ENCODE assay signal across 23 mouse cellular contexts in genomic region chr10:3448699-3449098, GRCm38 (mm10).
A peak's percentile ranks its signal among the peaks of the same experiment; 100 is the strongest.
DNase-seq lines count a peak whose midpoint lies in the region; ATAC-seq and TF ChIP-seq lines count a peak whose summit lies in the region.
"Had no signal": no experiment of that assay in that cellular context is flagged by ENCODE, and none has a peak within 500 bp of the region (broad histone marks: within the 10 kb centered on the region; RNA-seq: fewer than 3 reads in every experiment).

No protein-coding gene starts in this region.

- no peak for DNase-seq in lung, adult 2 months
- peak; percentile 76 for DNase-seq in lung, postnatal 0 days (ENCODE audit: low spot score)
- no peak for DNase-seq in lung, adult 18-20 months
- DNase-seq in lung, postnatal 25 days (ENCODE audit: low spot score) = peak; percentile 17
- no peak for DNase-seq in thymus, postnatal 10 days (ENCODE audit: low spot score in 2 of 2)
- DNase-seq in liver, postnatal 0 days = no peak
- DNase-seq: adrenal gland, adult 2 months; adrenal gland, postnatal 10 days; adrenal gland, postnatal 25 days; cerebellum, adult 11 months; cerebellum, adult 18-20 months; cerebellum, adult 8-10 months; cerebellum, adult 9-11 months; cerebellum, postnatal 14 days; cerebellum, postnatal 36 days; embryo, embryonic 11 days had no signal

- no peak overlapping the region for H3K4me2 ChIP-seq in lung, embryonic 15.5 days
- H3K4me2 ChIP-seq in lung, postnatal 0 days (replicated peaks; ENCODE audit: low read depth, low read length) = no peak overlapping the region
- no peak overlapping the region for H3K4me2 ChIP-seq in liver, postnatal 0 days (ENCODE audit: low read depth, low read length)
- H3K4me2 ChIP-seq: embryonic facial prominence, embryonic 13.5 days; embryonic facial prominence, embryonic 15.5 days; forebrain, embryonic 12.5 days had no signal

- peak; percentile 59 for TF ChIP-seq EP300 in lung, postnatal 0 days (IDR thresholded peaks at IDR 0.05)
- TF ChIP-seq EP300 in liver, postnatal 0 days (IDR thresholded peaks at IDR 0.05; ENCODE audit: low read depth) = no peak

- TF ChIP-seq CTCF in lung, adult 2 months (IDR thresholded peaks at IDR 0.05; ENCODE audit: insufficient read depth, low read length) = no peak
- no peak for TF ChIP-seq CTCF in lung, postnatal 0 days (IDR thresholded peaks at IDR 0.05)
- no peak for TF ChIP-seq CTCF in liver, postnatal 0 days (IDR thresholded peaks at IDR 0.05; ENCODE audit: low read depth)

- peak overlapping the region; percentile 48; the same call in 1 of the 2 replicates for H3K27ac ChIP-seq in lung, embryonic 15.5 days
- peak overlapping the region; percentile 60; the same call in 1 of the 2 replicates for H3K27ac ChIP-seq in lung, postnatal 0 days (ENCODE audit: low read length)
- H3K27ac ChIP-seq in liver, postnatal 0 days (ENCODE audit: low read depth) = no peak overlapping the region
- H3K27ac ChIP-seq: embryonic facial prominence, embryonic 13.5 days; embryonic facial prominence, embryonic 15.5 days; forebrain, embryonic 10.5 days; forebrain, embryonic 12.5 days had no signal

- no peaks in the 10 kb centered on the region for H3K27me3 ChIP-seq in lung, embryonic 15.5 days
- no peaks in the 10 kb centered on the region for H3K27me3 ChIP-seq in lung, postnatal 0 days (replicated peaks; ENCODE audit: insufficient read depth, low read length)
- H3K27me3 ChIP-seq in liver, postnatal 0 days (ENCODE audit: insufficient read depth, low read length) = no peaks in the 10 kb centered on the region
- H3K27me3 ChIP-seq: embryonic facial prominence, embryonic 13.5 days; embryonic facial prominence, embryonic 15.5 days; forebrain, embryonic 12.5 days had no signal

- no peak for TF ChIP-seq POLR2A in lung, adult 2 months (IDR thresholded peaks at IDR 0.05; ENCODE audit: borderline replicate concordance, extremely low read depth, low read depth, low read length)

- H3K4me1 ChIP-seq in lung, embryonic 15.5 days = peaks cover 14% of the 10 kb centered on the region
- H3K4me1 ChIP-seq in lung, adult 2 months (ENCODE audit: control insufficient read depth, insufficient read depth, low read length) = peaks cover 10% of the 10 kb centered on the region; the same call in 1 of the 2 replicates
- no peaks in the 10 kb centered on the region for H3K4me1 ChIP-seq in lung, postnatal 0 days (ENCODE audit: insufficient read depth, low read depth, low read length)
- no peaks in the 10 kb centered on the region for H3K4me1 ChIP-seq in liver, postnatal 0 days (ENCODE audit: insufficient read depth)
- H3K4me1 ChIP-seq: embryonic facial prominence, embryonic 13.5 days; embryonic facial prominence, embryonic 15.5 days; forebrain, embryonic 10.5 days; forebrain, embryonic 12.5 days had no signal

- no peak overlapping the region for H3K9ac ChIP-seq in lung, embryonic 15.5 days
- no peak overlapping the region for H3K9ac ChIP-seq in lung, postnatal 0 days (replicated peaks; ENCODE audit: low read depth)
- no peak overlapping the region for H3K9ac ChIP-seq in liver, postnatal 0 days (replicated peaks)
- H3K9ac ChIP-seq: embryonic facial prominence, embryonic 13.5 days; embryonic facial prominence, embryonic 15.5 days; forebrain, embryonic 12.5 days had no signal

- H3K4me3 ChIP-seq in lung, embryonic 15.5 days = no peak overlapping the region
- no peak overlapping the region for H3K4me3 ChIP-seq in lung, adult 2 months (replicated peaks; ENCODE audit: extremely low read depth, low read depth, low read length)
- H3K4me3 ChIP-seq in lung, postnatal 0 days (ENCODE audit: low read depth, low read length) = no peak overlapping the region
- no peak overlapping the region for H3K4me3 ChIP-seq in liver, postnatal 0 days (ENCODE audit: low read depth, low read length)
- H3K4me3 ChIP-seq: embryonic facial prominence, embryonic 13.5 days; embryonic facial prominence, embryonic 15.5 days; erythroblast, embryonic 14.5 days; forebrain, embryonic 10.5 days; forebrain, embryonic 12.5 days had no signal

- H3K36me3 ChIP-seq in lung, embryonic 15.5 days = no peaks in the 10 kb centered on the region
- no peaks in the 10 kb centered on the region for H3K36me3 ChIP-seq in lung, postnatal 0 days (ENCODE audit: insufficient read depth, low read length)
- H3K36me3 ChIP-seq in liver, postnatal 0 days (replicated peaks; ENCODE audit: insufficient read depth, low read length) = no peaks in the 10 kb centered on the region
- H3K36me3 ChIP-seq: embryonic facial prominence, embryonic 13.5 days; embryonic facial prominence, embryonic 15.5 days; forebrain, embryonic 10.5 days; forebrain, embryonic 12.5 days had no signal

- no peak for ATAC-seq in lung, embryonic 15.5 days (ENCODE audit: borderline replicate concordance, extremely low read depth, low FRiP score, low TSS enrichment)
- ATAC-seq in lung, postnatal 0 days = peak; percentile 60
- no peak for ATAC-seq in liver, postnatal 0 days
- ATAC-seq: forebrain, embryonic 14.5 days had no signal

- no peaks in the 10 kb centered on the region for H3K9me3 ChIP-seq in lung, embryonic 15.5 days
- H3K9me3 ChIP-seq in lung, postnatal 0 days (ENCODE audit: low read length) = no peaks in the 10 kb centered on the region
- H3K9me3 ChIP-seq in liver, postnatal 0 days (ENCODE audit: low read length) = no peaks in the 10 kb centered on the region
- H3K9me3 ChIP-seq: embryonic facial prominence, embryonic 13.5 days; embryonic facial prominence, embryonic 15.5 days; forebrain, embryonic 10.5 days; forebrain, embryonic 12.5 days had no signal

- 66% methylated on average over 5 of the region's 5 CpGs for WGBS in lung, embryonic 15.5 days
- WGBS in lung, adult 2 months = 74% methylated on average over 5 of the region's 5 CpGs
- 64% methylated on average over 5 of the region's 5 CpGs for WGBS in lung, postnatal 0 days
- 79% methylated on average over 5 of the region's 5 CpGs for WGBS in liver, postnatal 0 days (ENCODE audit: insufficient replicate concordance)

Comparison
In these comparisons a context has a peak if more than half of its experiments do, and no peak if none do; other contexts are left out.
1. DNase-seq: peak in lung, postnatal 0 days (single experiment) and lung, postnatal 25 days (single experiment); none in lung, adult 2 months (single experiment), lung, adult 18-20 months (0 of 2), thymus, postnatal 10 days (0 of 2) and liver, postnatal 0 days (single experiment).